Mouse (Mus musculus) CH12.LX (cell line): Measurements from ENCODE around the gene Slc3a1. TPM values are rescaled to one million over a fixed set of nuclear protein-coding genes. Genes with fewer than 3 reads are reported as not detected.

Experiments used
- DNase-seq: peaks from one replicate; pipeline ENCODE4 v3.0.0-alpha.2; 2013; ENCODE audit errors: extremely low read depth
- H3K27ac ChIP-seq: 2 replicates; pipeline ENCODE4 v1.5.1; 2012; ENCODE audit warnings: low read depth, mild to moderate bottlenecking, control low read depth, moderate library complexity; ENCODE audit not compliant: insufficient read depth
- H3K27me3 ChIP-seq: replicated peaks from 2 replicates; pipeline ENCODE3; 2012; ENCODE audit warnings: inconsistent platforms
- H3K36me3 ChIP-seq, 2 experiments: replicated peaks in 1 of 2; 2 replicates each; pipeline versions ENCODE3 to v1.6.1; 2012; ENCODE audit warnings: inconsistent platforms in 1 of 2, low read length in 1 of 2, mild to moderate bottlenecking in 1 of 2, mixed read lengths in 1 of 2, moderate library complexity in 1 of 2; ENCODE audit not compliant: control insufficient read depth in 1 of 2, insufficient read depth in 1 of 2
- H3K4me1 ChIP-seq, 2 experiments: 2 replicates each; pipeline ENCODE4 v1.6.1; 2012; ENCODE audit warnings: inconsistent platforms in 1 of 2, moderate library complexity in 1 of 2; ENCODE audit not compliant: insufficient read depth in 2 of 2, control insufficient read depth in 1 of 2
- H3K4me2 ChIP-seq: 2 replicates; pipeline ENCODE4 v1.6.1; 2012; ENCODE audit warnings: low read depth, mild to moderate bottlenecking, control low read depth; ENCODE audit not compliant: poor library complexity, insufficient read depth, severe bottlenecking
- H3K4me3 ChIP-seq, 3 experiments: fragments of 150-350 bp in 1 of 3; sonication (generic) in 1 of 3; replicated peaks in 1 of 3; 2 replicates each; pipeline versions ENCODE3 to v1.5.1; 2011 to 2012; ENCODE audit warnings: low read depth in 2 of 3, low read length in 2 of 3, mild to moderate bottlenecking in 2 of 3, moderate library complexity in 2 of 3, control low read depth in 1 of 3, improper control_type of control experiment in 1 of 3, inconsistent platforms in 1 of 3, mixed read lengths in 1 of 3; ENCODE audit not compliant: poor library complexity in 1 of 3
- H3K79me2 ChIP-seq: replicated peaks from 2 replicates; pipeline ENCODE4 v1.6.1; 2012; ENCODE audit warnings: mild to moderate bottlenecking, moderate library complexity; ENCODE audit not compliant: control insufficient read depth, poor library complexity, insufficient read depth, severe bottlenecking; ENCODE audit errors: extremely low read depth
- H3K9ac ChIP-seq: 2 replicates; pipeline ENCODE4 v1.6.1; 2012; ENCODE audit warnings: low read depth, mild to moderate bottlenecking, control low read depth, moderate library complexity; ENCODE audit not compliant: insufficient read depth
- H3K9me3 ChIP-seq: replicated peaks from 2 replicates; pipeline ENCODE3; 2012; ENCODE audit warnings: low read length, inconsistent platforms, mixed read lengths
- BHLHE40 ChIP-seq: IDR thresholded peaks from 2 replicates; pipeline ENCODE4 v1.6.1; 2011; ENCODE audit warnings: mild to moderate bottlenecking, low read depth, low read length, improper control_type of control experiment
- CHD2 ChIP-seq: IDR thresholded peaks from 2 replicates; pipeline ENCODE4 v1.6.1; 2011; ENCODE audit warnings: low read length, improper control_type of control experiment
- EP300 ChIP-seq: IDR thresholded peaks from 2 replicates; pipeline ENCODE4 v1.6.1; 2011; ENCODE audit warnings: low read length, improper control_type of control experiment
- GABPA ChIP-seq: IDR thresholded peaks from 2 replicates; pipeline ENCODE4 v1.6.1; 2012; ENCODE audit warnings: low read depth, low read length, improper control_type of control experiment, inconsistent platforms; ENCODE audit not compliant: insufficient replicate concordance
- IRF4 ChIP-seq: IDR thresholded peaks from 2 replicates; pipeline ENCODE4 v1.6.1; 2014; ENCODE audit warnings: low read depth, mild to moderate bottlenecking, inconsistent platforms, low read length, improper control_type of control experiment
- MYC ChIP-seq: IDR thresholded peaks from 2 replicates; pipeline ENCODE4 v1.6.1; 2011; ENCODE audit warnings: low read depth, mild to moderate bottlenecking, improper control_type of control experiment, low read length
- NELFE ChIP-seq: IDR thresholded peaks from 2 replicates; pipeline ENCODE4 v1.6.1; 2011; ENCODE audit warnings: low read depth, low read length, improper control_type of control experiment
- NRF1 ChIP-seq: IDR thresholded peaks from 2 replicates; pipeline ENCODE4 v1.6.1; 2014; ENCODE audit warnings: low read depth, mild to moderate bottlenecking, inconsistent platforms, low read length, improper control_type of control experiment, moderate library complexity
- PAX5 ChIP-seq: IDR thresholded peaks from 2 replicates; pipeline ENCODE4 v1.6.1; 2012; ENCODE audit warnings: low read length, inconsistent platforms, mixed read lengths
- POLR2A ChIP-seq: IDR thresholded peaks from 2 replicates; pipeline ENCODE4 v1.6.1; 2011; ENCODE audit warnings: low read depth, mild to moderate bottlenecking, improper control_type of control experiment, low read length
- RAD21 ChIP-seq: IDR thresholded peaks from 2 replicates; pipeline ENCODE4 v1.6.1; 2011; ENCODE audit warnings: low read depth, mild to moderate bottlenecking, low read length, improper control_type of control experiment, moderate library complexity
- RCOR1 ChIP-seq: conservative IDR thresholded peaks from 2 replicates; pipeline ENCODE4 v1.6.1; 2012; ENCODE audit warnings: low read depth, mild to moderate bottlenecking, inconsistent platforms, low read length, improper control_type of control experiment
- SIN3A ChIP-seq: IDR thresholded peaks from 2 replicates; pipeline ENCODE4 v1.6.1; 2012; ENCODE audit warnings: low read length, improper control_type of control experiment, inconsistent platforms
- SMC3 ChIP-seq: IDR thresholded peaks from 2 replicates; pipeline ENCODE4 v1.6.1; 2011; ENCODE audit warnings: low read depth, low read length, improper control_type of control experiment
- TCF12 ChIP-seq: IDR thresholded peaks from 2 replicates; pipeline ENCODE4 v1.6.1; 2014; ENCODE audit warnings: low read depth, mild to moderate bottlenecking, inconsistent platforms, low read length, improper control_type of control experiment
- ZKSCAN1 ChIP-seq: IDR thresholded peaks from 2 replicates; pipeline ENCODE4 v1.6.1; 2012; ENCODE audit warnings: low read depth, inconsistent platforms, low read length, improper control_type of control experiment, borderline replicate concordance
- ZMIZ1 ChIP-seq: IDR thresholded peaks from 2 replicates; pipeline ENCODE4 v1.6.1; 2012; ENCODE audit warnings: low read depth, mild to moderate bottlenecking, inconsistent platforms, low read length, improper control_type of control experiment
- ZNF384 ChIP-seq: IDR thresholded peaks from 2 replicates; pipeline ENCODE4 v1.6.1; 2012; ENCODE audit warnings: low read depth, low read length, improper control_type of control experiment, inconsistent platforms
- dilution Hi-C: fragments of 300-500 bp; cut with MboI; formaldehyde crosslinking; loops from 2 replicates; pipeline ENCODE4 v1.14.3; 2020; ENCODE audit warnings: low sequenced_read_pairs; ENCODE audit not compliant: extremely low pct_unique_long_range_greater_than_20kb, extremely low pct_ligation_motif_present
- in situ Hi-C: fragments of 300-500 bp; cut with MboI; formaldehyde crosslinking; loops from 3 replicates; pipeline ENCODE4 v1.14.3; 2019; ENCODE audit warnings: low sequenced_read_pairs, low pct_ligation_motif_present, low pct_unique_long_range_greater_than_20kb, mixed read lengths
- polyA plus RNA-seq: library from polyadenylated mRNA; unstranded; fragments of >175 nt; gene quantifications from 2 replicates; pipeline ENCODE4 v1.2.1, GENCODE M21; 2012; ENCODE audit warnings: low read depth; ENCODE audit not compliant: insufficient read length
- total RNA-seq, 2 experiments: library from RNA; depleted of rRNA; stranded (reverse); fragments of 300-350 nt in 1 of 2; fragments of >200 nt in 1 of 2; gene quantifications; 2 replicates each; pipeline ENCODE4 v1.2.3; 2012 to 2014

Gene Slc3a1
- total and polyA plus RNA-seq, 3 experiments: 0.04 TPM; not detected in 2

GRCm38 (mm10) chr17:85090120-85091099, 62.2 kb downstream of the Slc3a1 start, which contains the start of the genes Prepl and Camkmt (continued):
- TF ChIP-seq ZMIZ1: 0 out of 2 replicates have a peak, but pooled peaks have one; percentile 19
- TF ChIP-seq RCOR1: peak; percentile 96
- peak; percentile 98 for TF ChIP-seq SIN3A
- no peak; the same call in 1 of the 2 replicates for TF ChIP-seq GABPA
- peak; percentile 55 for TF ChIP-seq IRF4
- peak; percentile 83 for TF ChIP-seq NRF1
- peak; percentile 41; the same call in 1 of the 2 replicates for TF ChIP-seq BHLHE40
- peak; percentile 65 for TF ChIP-seq NELFE
- no peak for TF ChIP-seq PAX5
- no peak; the same call in 1 of the 2 replicates for TF ChIP-seq CHD2
- no peak for TF ChIP-seq ZKSCAN1
- 0 out of 2 replicates have a peak, but pooled peaks have one; percentile 22 for TF ChIP-seq TCF12
- TF ChIP-seq SMC3: no peak
- no peak for TF ChIP-seq ZNF384
- TF ChIP-seq POLR2A: peak; percentile 43
- TF ChIP-seq RAD21: no peak

- H3K4me2 ChIP-seq: peak overlapping the region; percentile 93
Observed at GRCm38 (mm10) chr17:85091762-85092161, 63.6 kb downstream of the Slc3a1 start.

More at GRCm38 (mm10) chr17:85091762-85092161, 63.6 kb downstream of the Slc3a1 start:
- Histone ChIP-seq H3K4me3 (peak overlapping the region in 1 of 3 experiments; percentile 97), H3K4me1 (peaks cover 12 to 44% of the 10 kb centered on the region in 2 experiments), H3K27ac (no peak overlapping the region), H3K9me3 (no peaks in the 10 kb centered on the region), H3K9ac (no peak overlapping the region), H3K79me2 (no peaks in the 10 kb centered on the region), H3K27me3 (no peaks in the 10 kb centered on the region), H3K36me3 (peaks cover 2 to 6% of the 10 kb centered on the region in 2 experiments)
- TF ChIP-seq TCF12 (no peak), GABPA (no peak), MYC (no peak), IRF4 (peak; percentile 61), ZMIZ1 (no peak), EP300 (peak; percentile 66; the same call in 1 of the 2 replicates)
- in situ Hi-C loops (no loop called here), dilution Hi-C loops (no loop called here)
- peak; percentile 40 for DNase-seq
